Mouse (Mus musculus) heart, adult 2 months (tissue): ENCODE measurements at regions not wholly inside any gene's neighbourhood (a gene's known extent, or its start where the extent isn't known, plus 50 kb on each side); places are given as distances from the start of the nearest gene placed in this dataset.

ENCODE experiments used
- CTCF ChIP-seq: fragments of 200-600 bp; IDR thresholded peaks from 2 replicates; pipeline ENCODE4 v1.8.1; 2022; ENCODE audit warnings: antibody characterized with exemption, mild to moderate bottlenecking, moderate library complexity
- EP300 ChIP-seq: fragments of 200-500 bp; IDR thresholded peaks from 2 replicates; pipeline ENCODE4 v1.6.1; 2011; ENCODE audit warnings: low read depth, low read length, control low read depth; ENCODE audit not compliant: insufficient read depth
- POLR2A ChIP-seq: fragments of 200-500 bp; IDR thresholded peaks from 2 replicates; pipeline ENCODE4 v1.6.1; 2011; ENCODE audit warnings: mild to moderate bottlenecking, low read depth, low read length, control low read depth; ENCODE audit not compliant: insufficient read depth

DNA sequence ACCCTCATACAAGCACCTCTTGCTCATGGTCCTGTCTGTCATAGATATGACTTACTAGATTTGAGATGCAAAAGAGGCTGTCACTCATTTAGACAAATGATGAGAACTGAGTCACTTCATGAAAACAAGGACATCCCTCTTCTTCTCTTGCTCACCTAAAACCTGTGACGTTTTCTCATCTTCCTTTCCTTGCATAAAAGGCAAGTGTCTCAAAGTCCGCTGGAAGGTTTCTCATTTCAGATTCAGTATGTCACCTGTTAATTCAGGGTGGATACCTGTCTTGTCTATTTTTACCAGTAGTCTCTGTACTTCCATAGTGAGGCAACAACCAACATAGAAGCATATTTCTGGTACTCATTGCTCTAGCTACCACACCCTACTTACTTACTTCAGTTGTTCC, 325.6 kb downstream of the Car8 start:
- TF ChIP-seq EP300 (no peak), CTCF (no peak), POLR2A (no peak)
